Mouse (Mus musculus) ES-E14 (cell line): ENCODE data around the gene Gm29797.

Source experiments
- CHD2 ChIP-seq: IDR thresholded peaks from 2 replicates; pipeline ENCODE4 v1.6.1; 2014; ENCODE audit warnings: mild to moderate bottlenecking, low read depth, low read length, inconsistent platforms
- MAFK ChIP-seq: IDR thresholded peaks from 2 replicates; pipeline ENCODE4 v1.6.1; 2014; ENCODE audit warnings: mild to moderate bottlenecking, low read depth, low read length, inconsistent platforms; ENCODE audit not compliant: insufficient read depth
- ZNF384 ChIP-seq: IDR thresholded peaks from 2 replicates; pipeline ENCODE4 v1.6.1; 2012; ENCODE audit warnings: low read depth, low read length, inconsistent platforms

- TF ChIP-seq ZNF384 (no peak), CHD2 (no peak), MAFK (no peak)
Measured at GRCm38 (mm10) chr2:181645666-181646065, 11.2 kb upstream of the Gm29797 start.
